Mouse (Mus musculus) cerebellum, adult 2 months (tissue): ENCODE data around the gene Zswim4.

Source experiments
- CTCF ChIP-seq: fragments of 200-500 bp; IDR thresholded peaks from 2 replicates; pipeline ENCODE4 v1.5.1; 2011; ENCODE audit warnings: low read depth, mild to moderate bottlenecking, control low read depth, low read length, moderate library complexity, borderline replicate concordance; ENCODE audit not compliant: insufficient read depth
- POLR2A ChIP-seq: fragments of 200-500 bp; IDR thresholded peaks from 2 replicates; pipeline ENCODE4 v1.6.1; 2011; ENCODE audit warnings: low read length, control low read depth, borderline replicate concordance; ENCODE audit not compliant: insufficient read depth

GRCm38 (mm10) chr8:84205073-84205472, 31.8 kb downstream of the Zswim4 start:
- TF ChIP-seq CTCF (no peak), POLR2A (no peak)
